Mouse (Mus musculus) ZHBTc4 (cell line): Measurements from ENCODE around the gene Gm5662.
"Not testable (repeated sequence)": the region's sequence is repeated elsewhere in the genome, so short reads cannot be mapped to it uniquely, and the experiment has no call there.

Experiments
- DNase-seq: peaks from one replicate; pipeline ENCODE4 v3.0.0-alpha.2; 2011; ENCODE audit warnings: low read depth, low spot score

Gm5662 gene

GRCm38 (mm10) chr12:88274400-88274799 lies at the start of gene Gm5662:
Gm5662 (minus strand) TSS chr12:88274500.
- not testable (repeated sequence) for DNase-seq

- DNase-seq, result not testable (repeated sequence)
These were observed 49.6 kb upstream of the Gm5662 start, which contains the start of gene Gm5039 for GRCm38 (mm10) chr12:88323926-88324325. Gm5039 (minus strand) TSS chr12:88324026.

- DNase-seq, result no peak
These were observed 40.3 kb upstream of the Gm5662 start for GRCm38 (mm10) chr12:88314556-88314955.

- not testable (repeated sequence) for DNase-seq
These were observed 22.9 kb upstream of the Gm5662 start for GRCm38 (mm10) chr12:88297171-88297570.

GRCm38 (mm10) chr12:88293082-88293481 lies 18.8 kb upstream of the Gm5662 start:
- not testable (repeated sequence) for DNase-seq

GRCm38 (mm10) chr12:88285224-88285623 lies 10.9 kb upstream of the Gm5662 start:
- not testable (repeated sequence) for DNase-seq

GRCm38 (mm10) chr12:88257241-88257640 lies 17.1 kb downstream of the Gm5662 start:
- DNase-seq, result no peak

GRCm38 (mm10) chr12:88255917-88256316 lies 18.4 kb downstream of the Gm5662 start:
- DNase-seq, result peak; percentile 24

- DNase-seq, result not testable (repeated sequence)
These were observed 24.3 kb downstream of the Gm5662 start, which contains the start of gene Gm8332 for GRCm38 (mm10) chr12:88250000-88250399. Gm8332 (minus strand) TSS chr12:88250100.

- DNase-seq, result not testable (repeated sequence)
These were observed 28.5 kb downstream of the Gm5662 start for GRCm38 (mm10) chr12:88245786-88246185.

- DNase-seq, result not testable (repeated sequence)
These were observed 31.4 kb downstream of the Gm5662 start for GRCm38 (mm10) chr12:88242940-88243339.
